Mouse (Mus musculus) neural tube, embryonic 11.5 days (tissue): ENCODE measurements around the gene Maml1. TPM values are rescaled to one million over a fixed set of nuclear protein-coding genes. Genes with fewer than 3 reads are reported as not detected.

Experiments
- ATAC-seq: fragments of 200-750 bp; cut with Nextera tagmentation; 2 replicates; pipeline ENCODE4 v1.8.0; 2017; ENCODE audit warnings: moderate number of reproducible peaks, mild to moderate bottlenecking, moderate TSS enrichment, moderate library complexity; ENCODE audit not compliant: insufficient read depth, low FRiP score, low TSS enrichment
- DNase-seq: peaks from one replicate; pipeline ENCODE4 v3.0.0-alpha.2; 2015; ENCODE audit warnings: low spot score
- H3K27ac ChIP-seq: fragments of 300-500 bp; sonication (generic); 2 replicates; pipeline ENCODE4 v1.5.1; 2014; ENCODE audit warnings: low read depth, mild to moderate bottlenecking, low read length
- H3K27me3 ChIP-seq: fragments of 300-500 bp; sonication (generic); 2 replicates; pipeline ENCODE4 v1.6.1; 2014; ENCODE audit warnings: mild to moderate bottlenecking, low read length, mixed read lengths; ENCODE audit not compliant: control insufficient read depth, insufficient read depth
- H3K36me3 ChIP-seq: fragments of 300-500 bp; sonication (generic); 2 replicates; pipeline ENCODE4 v1.6.1; 2014; ENCODE audit warnings: mild to moderate bottlenecking, low read length, moderate library complexity, mixed read lengths; ENCODE audit not compliant: control insufficient read depth, insufficient read depth
- H3K4me1 ChIP-seq: fragments of 300-500 bp; sonication (generic); 2 replicates; pipeline ENCODE4 v1.6.1; 2014; ENCODE audit warnings: low read length, mixed read lengths; ENCODE audit not compliant: control insufficient read depth, insufficient read depth
- H3K4me2 ChIP-seq: fragments of 300-500 bp; sonication (generic); 2 replicates; pipeline ENCODE4 v1.6.1; 2014; ENCODE audit warnings: low read depth, mild to moderate bottlenecking, moderate library complexity
- H3K4me3 ChIP-seq: fragments of 300-500 bp; sonication (generic); 2 replicates; pipeline ENCODE4 v1.5.1; 2014; ENCODE audit warnings: low read depth, low read length
- H3K9ac ChIP-seq: fragments of 300-500 bp; sonication (generic); 2 replicates; pipeline ENCODE4 v1.6.1; 2014; ENCODE audit warnings: mild to moderate bottlenecking, low read length
- H3K9me3 ChIP-seq: fragments of 300-500 bp; sonication (generic); 2 replicates; pipeline ENCODE4 v1.6.1; 2016; ENCODE audit warnings: low read length; ENCODE audit not compliant: control insufficient read depth
- WGBS: fragments of 180-500 bp; shearing (Covaris S2); extraction: QIAGEN DNeasy Blood & Tissue Kit; methylation state at CpG from one replicate; pipeline ENCODE4 v1.1.7; 2014; 5-methylcytosine and 5-hydroxymethylcytosine counted together
- microRNA-seq: library from miRNA; unstranded; fragments of <30 nt; microRNA quantifications from one replicate; pipeline ENCODE4, GENCODE M21; 2016
- polyA plus RNA-seq: library from polyadenylated mRNA; unstranded; fragments of >200 nt; fragmentation: Nextera tagmentation; extraction: Ambion mirVana; gene quantifications from 2 replicates; pipeline ENCODE4 v1.2.1, GENCODE M21; 2014

Gene Maml1
- polyA plus RNA-seq, 1 experiment from 2014 or later: 10.7 TPM

- no peak overlapping the region; the same call in 1 of the 2 replicates for H3K4me2 ChIP-seq
- WGBS: 96% methylated on average over 14 of the region's 14 CpGs
- H3K9me3 ChIP-seq: no peaks in the 10 kb centered on the region
- peaks cover 25% of the 10 kb centered on the region for H3K36me3 ChIP-seq
- ATAC-seq (no peak), DNase-seq (no peak)
- H3K27me3 ChIP-seq: no peaks in the 10 kb centered on the region
- peaks cover 2% of the 10 kb centered on the region; the same call in 1 of the 2 replicates for H3K4me1 ChIP-seq
- no peak overlapping the region for H3K27ac ChIP-seq
- H3K9ac ChIP-seq: no peak overlapping the region
- no peak overlapping the region for H3K4me3 ChIP-seq
Measured at GRCm38 (mm10) chr11:50207344-50207743, 84.8 kb downstream of the Maml1 start.

DNA sequence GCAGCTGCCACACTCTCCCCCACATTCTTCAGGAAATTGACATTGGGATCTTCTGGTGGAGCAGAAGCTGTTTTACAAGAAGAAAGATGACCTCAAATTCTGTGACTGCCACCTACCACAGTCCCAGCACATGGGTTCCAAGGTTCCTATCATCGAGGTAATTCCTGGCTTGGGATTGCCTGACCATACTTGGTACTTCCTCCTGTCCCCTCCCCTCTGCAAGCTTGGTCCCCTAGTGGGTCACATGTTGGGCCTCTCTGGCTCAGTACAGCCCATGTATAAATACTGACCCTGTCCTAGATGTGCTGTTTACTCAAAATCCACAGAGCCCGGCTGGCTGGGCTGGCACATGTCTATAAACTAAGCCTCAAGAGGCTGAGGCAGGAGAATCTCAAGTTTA, 86.1 kb downstream of the Maml1 start:
- ATAC-seq: no peak
- Histone ChIP-seq H3K9me3 (no peaks in the 10 kb centered on the region), H3K36me3 (peaks cover 38% of the 10 kb centered on the region), H3K9ac (no peak overlapping the region), H3K27me3 (no peaks in the 10 kb centered on the region), H3K4me1 (peaks cover 2% of the 10 kb centered on the region; the same call in 1 of the 2 replicates), H3K27ac (no peak overlapping the region), H3K4me3 (no peak overlapping the region), H3K4me2 (no peak overlapping the region)
- 88% methylated on average over 2 of the region's 2 CpGs for WGBS
- no peak for DNase-seq

Small RNA genes lying within 50 kb of the gene (microRNA-seq; reads per million reads assigned to microRNA genes)
- gene Mir6919: not detected

Other genes starting within 250 kb of the Maml1 start
- gene Tbc1d9b, start 160.9 kb downstream of the Maml1 start, polyA plus RNA-seq: 33.1 and 34.7 TPM in 2 replicates
- 23.7 and 24.9 TPM in 2 replicates for gene Mrnip, start 117.9 kb downstream of the Maml1 start, polyA plus RNA-seq
- gene Sqstm1, start 81.5 kb downstream of the Maml1 start, polyA plus RNA-seq: 185 and 210 TPM in 2 replicates
- gene Mgat4b, start 81.4 kb downstream of the Maml1 start, polyA plus RNA-seq: 23.2 and 25.1 TPM in 2 replicates
- 0.64 and 1.2 TPM in 2 replicates for gene Ltc4s, start 53.7 kb downstream of the Maml1 start, polyA plus RNA-seq
- gene Canx, start 33.4 kb upstream of the Maml1 start, polyA plus RNA-seq: 240 and 252 TPM in 2 replicates
- gene Cby3, start 62.2 kb upstream of the Maml1 start, polyA plus RNA-seq: not detected in 2 replicates
- gene Hnrnph1, start 84.7 kb upstream of the Maml1 start, polyA plus RNA-seq: 840 and 876 TPM in 2 replicates
- 26.0 and 28.0 TPM in 2 replicates for gene Rufy1, start 138.8 kb upstream of the Maml1 start, polyA plus RNA-seq